Mouse (Mus musculus): ENCODE measurements at regions not wholly inside any gene's neighbourhood (a gene's known extent, or its start where the extent isn't known, plus 50 kb on each side); places are given as distances from the start of the nearest gene placed in this dataset.

DNA sequence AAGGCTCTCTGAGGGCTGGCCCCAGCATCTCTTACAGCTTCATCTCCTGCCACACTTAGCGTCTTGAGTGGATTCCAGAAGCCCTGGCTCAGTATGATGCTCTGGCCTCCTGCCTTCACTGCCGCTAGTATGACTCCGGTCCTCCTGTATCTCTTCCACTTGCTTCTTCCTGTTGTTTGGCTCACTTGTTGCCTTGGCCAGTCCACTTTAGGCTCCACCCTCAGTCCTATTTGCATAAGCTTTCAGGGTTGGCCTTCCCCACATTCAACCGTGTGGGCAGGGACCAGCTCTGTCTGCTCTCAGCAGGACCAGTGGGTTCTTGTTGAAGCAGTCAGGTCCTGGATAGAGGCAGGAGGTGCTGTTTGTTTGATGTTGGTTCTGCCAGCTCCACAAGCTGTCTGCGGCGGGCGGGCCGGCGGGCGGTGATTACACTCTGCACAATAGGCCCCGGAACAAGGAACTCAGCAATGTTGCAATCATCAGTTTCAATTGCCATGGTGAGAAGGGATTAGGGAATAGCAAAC is 232.6 kb upstream of the Chd6 start:
- TF ChIP-seq CTCF (IDR thresholded peaks at IDR 0.05; ENCODE audit: borderline replicate concordance, insufficient read depth, low read length) (no peak), POLR2A (IDR thresholded peaks at IDR 0.05; ENCODE audit: low read depth, low read length) (no peak)
